Mouse (Mus musculus): ENCODE measurements at regions not wholly inside any gene's neighbourhood (a gene's known extent, or its start where the extent isn't known, plus 50 kb on each side); places are given as distances from the start of the nearest gene placed in this dataset.

DNA sequence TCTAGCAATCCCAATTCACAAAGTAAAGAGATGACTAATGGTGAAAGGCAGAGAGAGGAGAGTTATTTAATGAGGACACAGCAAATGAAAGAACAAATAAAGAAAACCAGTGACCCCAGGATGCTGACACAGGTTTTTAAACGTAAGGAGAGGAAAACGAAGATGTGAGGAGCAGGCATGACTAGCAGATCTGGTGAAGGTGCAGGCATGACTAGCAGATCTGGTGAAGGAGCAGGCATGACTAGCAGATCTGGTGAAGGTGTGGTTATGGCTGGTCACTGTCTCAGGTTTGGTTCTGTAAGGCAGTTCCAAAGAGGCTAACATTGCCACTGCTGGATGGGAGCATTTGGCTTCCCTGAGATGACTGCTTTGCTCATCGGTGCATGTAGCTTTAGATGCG lies 57.0 kb downstream of the Mbl2 start:
- DNase-seq: peak; percentile 10

- DNase-seq: peak; percentile 60
These were observed 62.5 kb downstream of the Mbl2 start for GRCm38 (mm10) chr19:30295263-30295704.

GRCm38 (mm10) chr19:30296024-30296423 lies 63.3 kb downstream of the Mbl2 start:
- DNase-seq: no peak

GRCm38 (mm10) chr19:30299536-30299935 lies 66.8 kb downstream of the Mbl2 start:
- DNase-seq: no peak

DNA sequence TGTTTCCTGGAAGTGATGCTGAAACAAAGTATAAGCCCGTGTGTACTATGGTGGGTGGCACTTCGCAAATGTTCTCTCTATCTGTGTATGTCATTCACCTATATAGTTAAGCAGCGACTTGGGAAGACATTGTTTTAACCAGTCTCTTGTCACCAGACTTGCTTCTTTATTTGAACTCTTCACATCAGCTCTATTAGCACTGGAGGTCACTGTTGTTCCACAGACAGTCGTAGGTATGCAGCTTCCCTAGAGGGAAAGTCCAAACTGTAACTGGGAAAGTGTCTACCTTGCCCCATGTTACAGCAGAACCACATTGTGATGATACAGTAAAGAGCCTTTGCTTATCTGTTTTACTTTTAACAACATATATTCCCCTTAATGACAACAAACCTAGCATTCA lies 69.5 kb downstream of the Mbl2 start:
- peak; percentile 22 for DNase-seq

DNA sequence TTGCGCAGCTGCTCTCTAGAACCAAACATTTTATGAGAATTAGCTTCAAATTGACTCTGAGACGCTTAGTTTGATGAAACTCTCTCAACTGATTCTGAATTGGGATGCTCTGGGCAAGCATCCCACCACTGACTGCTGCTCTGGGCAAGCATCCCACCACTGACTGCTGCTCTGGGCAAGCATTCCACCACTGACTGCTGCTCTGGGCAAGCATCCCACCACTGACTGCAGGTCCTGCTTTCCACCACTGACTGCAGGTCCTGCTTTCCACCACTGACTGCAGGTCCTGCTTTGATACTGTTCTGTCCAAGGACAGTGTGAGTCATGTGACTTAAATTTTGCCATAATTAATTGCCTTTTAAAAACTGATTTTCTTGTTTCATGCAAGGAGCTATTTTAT lies 73.6 kb downstream of the Mbl2 start:
- peak; percentile 15 for DNase-seq

DNA sequence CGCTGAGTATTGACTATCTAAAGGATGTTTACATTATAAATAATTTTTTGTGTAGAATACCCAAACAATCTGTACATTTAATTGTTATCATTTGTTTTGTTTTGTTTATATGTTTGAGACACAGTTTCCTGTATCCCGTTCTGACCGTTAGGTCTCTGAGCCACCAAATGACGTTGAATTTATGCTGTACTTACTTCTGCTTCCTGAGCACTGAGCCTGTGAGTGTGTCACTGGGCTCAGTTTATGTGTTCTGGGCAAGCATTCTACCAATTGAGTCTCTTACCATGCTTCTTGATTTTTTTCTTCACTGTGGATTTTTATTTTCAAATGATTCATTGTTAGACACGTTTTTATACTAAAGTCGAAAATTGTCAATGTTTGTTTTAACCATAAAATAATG lies 74.2 kb downstream of the Mbl2 start:
- DNase-seq: no peak

GRCm38 (mm10) chr19:30317314-30317713 lies 84.6 kb downstream of the Mbl2 start:
- DNase-seq: no peak

GRCm38 (mm10) chr19:30327693-30328092 lies 95.0 kb downstream of the Mbl2 start:
- DNase-seq: no peak

GRCm38 (mm10) chr19:30328886-30329285 lies 96.1 kb downstream of the Mbl2 start:
- no peak for DNase-seq

GRCm38 (mm10) chr19:30330792-30331191 lies 98.0 kb downstream of the Mbl2 start:
- DNase-seq: no peak

- no peak for DNase-seq
These were observed 99.1 kb downstream of the Mbl2 start for GRCm38 (mm10) chr19:30331850-30332249.

DNA sequence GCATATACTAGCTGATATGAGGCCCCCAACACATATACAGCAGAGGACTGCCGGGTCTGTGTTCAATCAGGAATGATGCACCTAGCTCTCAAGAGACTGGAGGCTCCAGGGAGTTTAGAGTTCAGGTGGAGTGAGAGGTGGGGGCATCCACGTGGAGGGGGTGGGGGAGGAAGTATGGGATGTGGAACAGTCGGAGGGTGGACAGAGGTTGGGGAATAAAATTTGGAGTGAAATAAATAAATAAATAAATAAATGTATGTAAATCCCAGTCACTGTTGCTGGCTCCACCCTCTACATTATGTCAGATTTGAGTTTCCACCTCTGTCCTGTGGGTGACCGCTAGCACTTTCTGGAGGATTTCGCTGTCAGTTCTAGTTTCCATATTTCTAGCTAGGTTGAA lies 111.7 kb downstream of the Mbl2 start:
- DNase-seq: no peak

DNA sequence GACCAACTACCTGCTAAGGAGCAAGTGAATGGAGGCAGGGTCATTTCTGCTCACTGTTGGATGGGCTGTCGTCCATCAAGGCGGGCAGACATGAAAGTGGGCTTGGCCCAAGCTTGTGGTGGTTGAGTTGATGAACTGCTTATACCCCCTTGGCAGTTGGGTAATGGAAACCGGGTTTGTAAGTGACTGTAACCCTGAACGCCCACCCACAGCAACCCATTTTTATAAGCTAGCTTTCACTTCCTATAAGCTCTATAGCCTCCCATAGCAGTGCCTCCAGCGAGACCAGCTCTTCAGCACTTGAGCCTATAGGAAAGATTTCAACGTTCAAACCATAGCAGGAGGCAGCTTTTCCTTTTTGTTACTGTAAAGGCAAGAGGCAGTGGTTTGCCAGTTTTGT lies 116.2 kb downstream of the Mbl2 start:
- no peak for DNase-seq

- DNase-seq: no peak
These were observed 122.2 kb downstream of the Mbl2 start for GRCm38 (mm10) chr19:30354981-30355380.

DNA sequence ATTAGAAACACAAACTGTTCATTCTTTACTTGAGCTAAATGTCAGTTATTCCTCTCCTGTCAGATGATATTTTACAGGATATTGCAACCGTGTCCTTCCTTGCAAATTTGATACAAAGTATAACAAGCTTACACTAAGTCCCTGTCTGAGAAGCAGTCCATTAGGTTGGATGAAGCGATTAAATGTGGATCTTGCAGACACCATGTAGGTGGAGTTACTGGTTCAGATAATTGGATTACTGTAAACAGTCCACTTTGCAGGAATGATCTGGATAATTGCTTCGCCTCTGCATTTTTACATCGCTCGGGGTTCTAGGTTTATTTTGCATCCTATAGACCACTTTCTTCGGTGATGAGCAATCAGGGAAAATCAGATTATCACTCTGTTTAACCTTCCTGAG lies 126.2 kb downstream of the Mbl2 start:
- no peak for DNase-seq

- no peak for DNase-seq
These were observed 139.2 kb downstream of the Mbl2 start for GRCm38 (mm10) chr19:30371901-30372300.

DNA sequence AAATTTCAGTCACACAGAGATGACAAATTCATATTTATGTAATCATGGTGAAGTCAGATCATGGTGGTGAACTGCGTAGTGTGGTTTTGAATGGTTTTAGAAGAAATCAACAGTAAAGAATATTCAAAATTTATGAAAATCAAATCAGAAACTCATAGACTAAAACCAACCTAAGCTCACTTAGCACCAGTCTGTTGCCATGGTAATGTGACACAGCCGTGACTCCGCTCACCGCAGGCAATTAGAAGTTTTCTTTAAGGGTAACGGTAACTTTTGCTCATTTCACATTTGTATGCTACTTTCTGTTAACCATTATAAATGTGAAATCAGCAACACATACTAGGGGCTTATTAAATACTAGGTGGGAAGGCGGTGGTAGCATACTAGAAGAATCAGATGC lies 147.0 kb downstream of the Mbl2 start:
- DNase-seq: no peak

GRCm38 (mm10) chr19:30380515-30381206 lies 147.9 kb downstream of the Mbl2 start:
- no peak for DNase-seq

DNA sequence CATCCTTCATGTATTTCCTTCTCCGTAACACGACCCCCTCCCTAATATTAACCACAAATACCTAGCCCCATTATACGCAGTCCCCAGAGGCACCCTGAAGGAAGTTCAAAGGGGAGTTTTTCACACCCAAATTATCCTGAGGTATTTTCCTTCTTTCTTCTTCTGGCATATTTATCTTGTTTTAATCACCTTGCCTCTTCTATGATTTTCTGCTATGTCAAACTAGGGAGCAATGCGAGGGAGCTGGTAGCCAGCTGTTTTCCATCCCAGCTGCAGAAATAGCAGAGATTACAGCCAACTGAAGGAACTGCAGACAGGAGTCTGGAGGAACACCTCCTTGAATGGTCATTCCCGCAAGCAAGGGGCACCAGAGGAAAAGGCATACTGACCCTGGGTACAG lies 155.7 kb downstream of the Dkk1 start:
- DNase-seq: no peak

- DNase-seq: peak; percentile 12
These were observed 142.5 kb downstream of the Dkk1 start for GRCm38 (mm10) chr19:30406943-30407342.

- peak; percentile 45 for DNase-seq
These were observed 129.7 kb downstream of the Dkk1 start for GRCm38 (mm10) chr19:30419556-30420280.

DNA sequence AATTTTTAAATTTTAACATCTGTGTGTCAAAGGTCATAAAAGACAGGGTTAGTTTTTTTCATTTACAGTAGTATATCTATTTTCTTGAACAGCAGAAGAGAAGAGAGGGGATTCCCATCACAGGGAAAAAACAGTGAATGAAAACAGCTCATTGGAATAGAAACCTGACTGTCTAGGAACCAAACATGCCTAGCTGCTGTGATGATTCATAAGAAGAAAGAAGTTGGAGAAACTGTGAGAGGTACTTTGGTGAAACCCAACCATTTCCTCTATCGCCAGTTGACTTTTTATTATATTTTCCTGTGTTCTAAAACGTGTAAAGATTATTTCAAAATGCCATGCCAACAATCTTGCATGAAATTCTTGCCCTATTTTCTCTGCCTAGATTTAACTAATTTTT lies 123.8 kb downstream of the Dkk1 start:
- no peak for DNase-seq

DNA sequence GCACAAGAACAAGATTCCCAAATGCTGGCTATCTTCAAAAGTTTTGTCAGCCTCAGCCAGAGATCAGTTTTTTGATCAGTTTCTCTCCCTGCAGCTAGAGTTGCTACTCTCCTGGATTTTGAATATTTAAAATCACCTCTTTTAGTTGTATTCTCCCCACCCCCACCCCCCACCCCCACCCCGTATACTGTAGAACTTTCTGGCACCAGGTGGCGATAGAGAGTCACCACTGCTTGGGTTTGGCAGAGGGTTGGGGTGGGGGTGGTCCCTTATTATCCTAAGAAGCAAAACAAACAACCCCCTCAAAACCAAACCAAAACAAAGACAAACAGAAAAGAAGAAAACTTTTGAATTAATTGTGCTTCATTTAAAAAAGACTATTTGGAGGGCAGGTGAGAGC lies 122.0 kb downstream of the Dkk1 start:
- DNase-seq: peak; percentile 68

DNA sequence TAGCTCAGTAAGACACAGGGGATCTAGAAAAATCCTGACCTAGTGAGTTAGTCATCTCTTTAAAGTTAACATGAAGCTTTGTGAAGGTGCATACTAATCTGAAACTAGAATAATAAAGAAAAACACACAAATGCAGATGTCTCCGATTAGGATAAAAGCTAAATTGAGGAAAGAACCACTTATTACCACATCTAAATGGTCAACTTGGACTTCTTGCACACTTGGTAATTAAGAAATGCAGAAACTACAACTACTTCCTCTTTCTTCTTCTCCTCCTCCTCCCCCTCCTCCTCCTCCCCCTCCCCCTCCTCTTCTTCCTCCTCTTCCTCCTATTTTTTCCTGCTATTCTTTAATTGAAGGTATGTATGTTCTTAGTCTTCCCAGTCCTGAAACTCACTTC lies 116.3 kb downstream of the Dkk1 start:
- DNase-seq: no peak
